Mouse (Mus musculus) lung, postnatal 4 days (tissue): ENCODE results near the gene Il18r1.

Source experiments
- DNase-seq, 2 experiments: peaks; one replicate each; pipeline ENCODE4 v3.0.0; 2021

Il18r1 gene

DNA sequence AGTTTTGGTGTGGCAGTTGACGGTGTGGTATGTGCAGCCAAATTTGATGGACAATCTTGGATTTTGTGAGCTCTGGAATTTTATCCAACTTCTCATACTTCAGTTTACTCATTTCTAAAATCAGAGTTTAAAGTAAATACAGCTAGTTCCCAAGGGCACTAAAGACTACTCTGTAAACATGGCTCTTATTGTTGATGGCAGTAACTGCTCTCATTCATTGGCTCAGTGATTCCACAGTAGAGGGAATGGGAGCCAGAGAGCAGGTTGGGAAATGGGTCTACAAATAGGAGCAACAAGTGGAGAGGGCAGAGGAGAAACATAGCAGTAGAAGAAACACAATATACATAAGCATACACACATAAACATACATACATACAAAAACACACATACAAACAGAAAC is 34.4 kb downstream of the Il18r1 start:
- DNase-seq: no peak

DNA sequence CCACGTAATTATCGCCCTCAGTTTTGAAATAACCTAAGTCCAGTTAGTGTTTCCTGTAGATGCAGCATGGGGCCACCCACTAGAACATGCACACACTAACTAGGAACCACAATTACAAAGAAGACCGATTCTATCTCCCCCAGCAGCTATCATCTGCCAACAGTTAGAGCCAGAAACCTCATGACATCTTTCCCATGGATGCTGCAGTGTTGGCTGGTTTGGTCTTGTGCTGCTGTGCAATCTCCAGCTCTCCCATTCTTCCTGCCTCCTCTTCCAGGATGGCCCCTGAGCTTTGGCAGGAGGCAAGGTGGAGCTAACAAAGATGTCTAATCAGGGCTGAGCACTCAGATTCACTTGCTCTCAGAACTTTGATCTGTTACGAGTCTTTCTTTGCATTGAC is 35.8 kb downstream of the Il18r1 start:
- DNase-seq: no peak

- peak; percentile 27 to 38 for DNase-seq
Measured at GRCm38 (mm10) chr1:40501546-40502398, 36.4 kb downstream of the Il18r1 start.

- no peak for DNase-seq
Measured at GRCm38 (mm10) chr1:40504548-40504947, 39.2 kb downstream of the Il18r1 start.

DNA sequence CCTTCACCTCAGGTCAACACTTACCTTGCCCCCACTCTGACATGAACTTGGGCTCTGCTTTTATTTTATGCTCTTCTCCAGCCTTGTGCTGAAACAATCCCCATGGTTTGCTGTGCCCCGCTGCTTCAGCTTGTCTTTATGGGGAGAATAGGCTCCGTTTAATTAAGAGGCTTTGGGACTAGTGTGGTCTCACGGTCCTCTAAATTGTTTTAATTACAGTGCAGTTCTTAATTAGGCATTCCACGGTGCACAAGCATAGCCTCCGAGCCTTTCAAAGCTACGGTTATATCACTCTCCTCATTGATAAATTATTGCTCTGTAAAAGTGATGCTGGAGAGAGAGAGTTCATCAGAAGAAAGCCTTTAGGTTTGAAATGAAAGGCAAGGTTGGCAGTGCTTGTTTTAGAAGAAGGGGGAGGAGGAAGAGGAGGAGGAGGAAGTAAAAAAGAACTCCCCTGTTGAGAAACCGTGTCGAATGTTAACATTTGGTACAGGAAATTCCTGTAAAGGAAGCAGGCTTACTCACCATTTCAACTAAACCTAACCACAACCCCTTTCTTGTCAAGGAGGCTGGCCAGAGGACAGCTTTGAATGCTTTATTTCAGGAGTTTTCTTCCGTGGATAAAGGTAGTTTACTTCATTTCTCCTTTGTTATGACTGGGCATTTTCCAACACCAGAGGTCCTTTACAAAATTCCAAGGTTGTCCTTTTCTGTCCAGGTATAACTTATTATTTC is 49.7 kb downstream of the Il18r1 start, which contains the start of gene Il18rap:
Il18rap (plus strand) TSS at position 512 of the 735 bp plus-strand sequence.
- DNase-seq: no peak

GRCm38 (mm10) chr1:40516364-40516763 is 51.0 kb downstream of the Il18r1 start:
- DNase-seq: no peak

GRCm38 (mm10) chr1:40522918-40523317 is 57.6 kb downstream of the Il18r1 start:
- no peak for DNase-seq

GRCm38 (mm10) chr1:40523971-40524722 is 58.8 kb downstream of the Il18r1 start:
- DNase-seq: no peak

GRCm38 (mm10) chr1:40529287-40529686 is 63.9 kb downstream of the Il18r1 start:
- DNase-seq: no peak

DNA sequence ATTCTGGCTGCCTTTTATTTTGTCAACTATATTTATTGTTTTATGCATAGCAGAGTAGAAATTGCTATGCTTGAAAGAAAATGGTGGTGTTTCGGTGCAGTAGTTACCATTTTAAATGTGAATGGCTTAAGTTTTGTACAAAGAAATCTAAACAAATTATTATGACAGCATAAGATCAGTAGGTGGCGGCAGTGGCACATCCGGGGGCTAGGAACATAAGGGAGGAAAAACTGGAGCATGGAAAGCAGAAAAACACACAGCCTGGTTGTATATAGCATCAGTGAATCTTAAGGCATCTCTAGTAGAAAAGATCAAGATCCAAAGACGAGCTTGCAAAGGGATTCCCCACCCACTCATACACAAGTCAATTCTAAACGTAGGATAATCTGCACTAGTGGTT is 72.2 kb downstream of the Il18r1 start:
- no peak for DNase-seq

DNA sequence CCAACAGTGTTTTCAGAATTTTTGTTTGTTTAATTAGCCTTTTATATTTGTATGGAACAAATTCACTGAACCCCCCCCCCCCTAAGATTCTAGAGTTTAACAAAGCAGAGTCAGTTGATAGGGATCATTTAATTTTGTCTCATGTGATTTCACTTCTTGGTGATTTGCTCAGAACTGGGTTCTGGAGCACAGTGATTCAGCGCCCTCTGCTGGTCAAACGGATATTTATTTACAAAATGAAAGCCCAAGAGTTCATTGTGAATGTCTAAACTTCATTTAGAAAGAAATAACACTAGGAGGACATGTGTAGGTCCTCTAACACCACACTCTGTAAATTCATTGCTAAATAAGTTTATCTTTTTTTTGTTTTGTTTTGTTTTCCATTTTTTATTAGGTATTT is 79.3 kb downstream of the Il18r1 start:
- peak in 1 of 2 experiments; percentile 67 for DNase-seq

- DNase-seq: no peak
Measured at GRCm38 (mm10) chr1:40546645-40547044, 81.3 kb downstream of the Il18r1 start.

DNA sequence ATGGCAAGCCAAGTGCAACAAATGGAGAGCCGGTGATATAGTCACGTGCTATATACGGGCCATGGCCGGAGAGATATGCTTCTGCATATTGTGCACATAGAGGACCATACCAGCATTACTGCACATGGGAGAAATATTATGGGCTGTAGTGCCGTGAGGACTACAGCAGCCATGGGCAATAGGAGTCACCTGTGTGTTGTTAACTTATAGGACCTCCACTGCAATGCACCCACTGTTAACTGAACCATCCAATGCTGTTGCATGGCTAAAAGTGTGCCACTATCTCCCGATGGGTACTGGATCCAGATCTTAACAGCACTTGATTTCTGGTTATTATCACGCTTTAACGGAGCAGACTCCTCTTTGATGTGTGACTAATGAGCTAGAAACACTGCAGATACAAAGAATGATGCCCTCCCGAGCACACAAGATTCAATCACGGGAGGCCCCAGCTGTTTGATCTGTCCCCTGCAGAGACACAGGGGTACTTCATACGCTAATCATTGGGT is 81.8 kb downstream of the Il18r1 start:
- no peak for DNase-seq

DNA sequence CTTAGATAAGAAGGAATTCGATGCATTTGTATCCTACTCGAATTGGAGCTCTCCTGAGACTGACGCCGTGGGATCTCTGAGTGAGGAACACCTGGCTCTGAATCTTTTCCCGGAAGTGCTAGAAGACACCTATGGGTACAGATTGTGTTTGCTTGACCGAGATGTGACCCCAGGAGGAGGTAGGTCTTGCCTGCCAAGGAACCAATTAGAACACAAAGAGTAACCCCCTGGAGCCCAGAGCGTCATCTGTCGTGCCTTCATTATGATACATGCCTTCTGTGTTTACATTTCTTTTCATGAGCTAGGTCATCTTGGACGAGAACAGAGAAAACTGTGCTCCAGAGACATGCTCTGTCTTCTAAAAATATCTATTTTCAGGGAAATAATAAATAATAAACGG is 82.4 kb downstream of the Il18r1 start:
- DNase-seq: no peak
